Mouse (Mus musculus): ENCODE data around the gene Wdpcp. TPM values are rescaled to one million over a fixed set of nuclear protein-coding genes. Genes with fewer than 3 reads are reported as not detected.
A peak's percentile ranks its signal among the peaks of the same experiment; 100 is the strongest.

Wdpcp gene
- polyA plus RNA-seq, 1 experiment from 2014 or later = 13.9 TPM

GRCm38 (mm10) chr11:21581472-21581871 lies 9.4 kb downstream of the Wdpcp start:
- Histone ChIP-seq H3K4me1 (replicated peaks) (no peaks in the 10 kb centered on the region), H3K27ac (no peak overlapping the region), H3K4me3 (no peak overlapping the region), H3K27me3 (ENCODE audit: insufficient read depth, poor library complexity, severe bottlenecking) (no peaks in the 10 kb centered on the region), H3K36me3 (no peaks in the 10 kb centered on the region), H3K9me3 (no peaks in the 10 kb centered on the region)
- 80% methylated on average over 7 of the region's 7 CpGs for WGBS
- no peak for DNase-seq (ENCODE audit: low spot score)

- whole genome bisulfite sequencing = 50% methylated on average over 1 of the region's 1 CpGs
- Histone ChIP-seq H3K27ac (no peak overlapping the region), H3K36me3 (no peaks in the 10 kb centered on the region), H3K4me3 (no peak overlapping the region), H3K9me3 (no peaks in the 10 kb centered on the region), H3K27me3 (ENCODE audit: insufficient read depth, poor library complexity, severe bottlenecking) (no peaks in the 10 kb centered on the region), H3K4me1 (replicated peaks) (no peaks in the 10 kb centered on the region)
- DNase-seq (ENCODE audit: low spot score) = no peak
Measured at GRCm38 (mm10) chr11:21583286-21583685, 11.3 kb downstream of the Wdpcp start.

DNA sequence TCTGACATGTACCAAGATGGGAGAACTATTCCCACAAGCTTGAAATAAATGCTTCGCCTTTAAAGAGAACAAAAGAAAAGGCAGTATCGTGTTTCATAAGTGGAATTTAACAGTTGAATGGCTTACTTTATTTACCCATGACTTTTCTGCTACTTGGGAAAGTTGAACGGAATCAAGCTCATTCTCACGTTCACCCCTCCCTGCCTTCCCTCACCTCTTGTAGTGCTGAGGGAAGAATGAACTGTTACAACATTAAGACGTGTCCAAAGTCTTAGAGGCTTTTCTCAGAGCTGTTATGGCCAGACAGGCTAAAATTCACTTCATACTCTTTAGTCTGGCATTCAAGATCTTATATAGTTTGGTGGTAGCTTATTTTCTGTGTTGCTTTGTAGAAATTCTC lies 30.5 kb downstream of the Wdpcp start:
- no peak overlapping the region for H3K27ac ChIP-seq
- H3K9me3 ChIP-seq = no peaks in the 10 kb centered on the region
- no peak for DNase-seq (ENCODE audit: low spot score)
- 70% methylated on average over 5 of the region's 5 CpGs for WGBS
- H3K36me3 ChIP-seq = no peaks in the 10 kb centered on the region
- H3K4me1 ChIP-seq (replicated peaks) = no peaks in the 10 kb centered on the region
- H3K4me3 ChIP-seq = no peak overlapping the region
- no peaks in the 10 kb centered on the region for H3K27me3 ChIP-seq (ENCODE audit: insufficient read depth, poor library complexity, severe bottlenecking)

DNA sequence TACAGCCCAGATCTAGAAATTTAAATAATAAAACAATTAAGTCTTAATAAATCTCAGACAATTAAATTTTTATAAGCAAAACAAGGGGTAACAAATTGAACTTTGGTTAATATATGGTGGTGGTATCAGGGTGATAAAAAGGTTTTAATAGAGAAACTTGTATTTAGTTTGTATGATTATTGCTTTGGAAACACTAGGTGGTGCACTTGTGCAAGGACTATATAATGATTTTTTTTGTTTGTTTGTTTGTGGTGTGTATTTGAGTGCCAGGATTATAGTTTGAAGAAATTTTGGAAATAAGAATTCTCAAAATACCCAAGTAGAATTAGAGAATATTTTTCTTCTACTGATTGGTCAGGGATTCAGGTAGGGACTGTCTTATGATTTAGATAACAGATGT lies 43.9 kb downstream of the Wdpcp start:
- Histone ChIP-seq H3K9me3 (no peaks in the 10 kb centered on the region), H3K4me1 (replicated peaks) (no peaks in the 10 kb centered on the region), H3K4me3 (no peak overlapping the region), H3K36me3 (no peaks in the 10 kb centered on the region), H3K27ac (no peak overlapping the region), H3K27me3 (ENCODE audit: insufficient read depth, poor library complexity, severe bottlenecking) (no peaks in the 10 kb centered on the region)
- no peak for DNase-seq (ENCODE audit: low spot score)

GRCm38 (mm10) chr11:21634171-21634907 lies 62.3 kb downstream of the Wdpcp start:
- 60% methylated on average over 9 of the region's 9 CpGs for WGBS
- Histone ChIP-seq H3K27me3 (ENCODE audit: insufficient read depth, poor library complexity, severe bottlenecking) (no peaks in the 10 kb centered on the region), H3K9me3 (peaks cover 3% of the 10 kb centered on the region; the same call in 1 of the 2 replicates), H3K4me1 (replicated peaks) (no peaks in the 10 kb centered on the region), H3K4me3 (no peak overlapping the region; the same call in 1 of the 2 replicates), H3K27ac (no peak overlapping the region), H3K36me3 (no peaks in the 10 kb centered on the region)
- no peak for DNase-seq (ENCODE audit: low spot score)

- Histone ChIP-seq H3K9me3 (peaks cover 3% of the 10 kb centered on the region; the same call in 1 of the 2 replicates), H3K4me1 (replicated peaks) (no peaks in the 10 kb centered on the region), H3K27me3 (ENCODE audit: insufficient read depth, poor library complexity, severe bottlenecking) (no peaks in the 10 kb centered on the region), H3K27ac (no peak overlapping the region), H3K36me3 (no peaks in the 10 kb centered on the region), H3K4me3 (no peak overlapping the region)
- WGBS = 64% methylated on average over 5 of the region's 5 CpGs
- DNase-seq (ENCODE audit: low spot score) = peak; percentile 14
Measured at GRCm38 (mm10) chr11:21638341-21638740, 66.3 kb downstream of the Wdpcp start.

DNA sequence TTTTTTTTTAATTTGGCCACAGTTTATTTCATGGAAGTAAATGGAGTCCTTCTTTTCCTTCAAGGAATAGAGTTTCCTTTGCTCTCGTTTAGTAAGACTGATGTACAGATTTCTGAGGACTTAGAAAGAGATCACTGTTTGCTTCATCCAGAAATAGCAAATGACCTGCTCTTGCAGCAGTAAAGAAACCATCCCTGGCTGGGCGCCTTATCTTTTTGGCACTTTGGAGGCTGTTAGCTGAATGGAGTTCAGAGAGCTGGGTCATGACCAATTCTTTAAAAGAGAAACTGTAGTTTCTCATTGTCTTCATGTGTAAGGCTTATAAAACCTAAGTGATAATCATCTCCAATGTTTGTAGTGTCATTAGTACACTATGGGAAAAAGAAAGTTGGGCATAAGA lies 67.5 kb downstream of the Wdpcp start:
- whole genome bisulfite sequencing = 73% methylated on average over 2 of the region's 2 CpGs
- Histone ChIP-seq H3K27me3 (ENCODE audit: insufficient read depth, poor library complexity, severe bottlenecking) (no peaks in the 10 kb centered on the region), H3K9me3 (no peaks in the 10 kb centered on the region), H3K4me3 (no peak overlapping the region), H3K36me3 (no peaks in the 10 kb centered on the region), H3K4me1 (replicated peaks) (no peaks in the 10 kb centered on the region), H3K27ac (no peak overlapping the region)
- DNase-seq (ENCODE audit: low spot score) = no peak

DNA sequence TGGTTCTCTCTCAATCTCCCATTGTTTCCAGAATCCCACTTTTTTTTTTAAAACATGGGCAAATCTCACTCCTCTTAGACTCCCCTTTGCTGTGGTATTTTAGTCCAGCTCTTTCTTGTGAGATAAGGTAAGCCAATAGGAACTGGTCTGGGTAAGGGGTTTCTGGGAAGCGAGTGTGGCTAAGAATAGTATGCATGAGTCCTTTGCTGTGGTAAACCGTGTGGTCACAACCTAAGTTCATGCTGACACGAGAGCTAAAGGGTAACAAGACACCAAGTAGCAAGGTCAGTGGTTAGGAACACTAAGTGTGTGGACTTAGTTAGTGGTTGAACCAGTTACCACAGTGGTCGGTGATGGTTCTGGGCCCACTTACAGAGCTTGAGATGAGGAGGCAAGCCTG lies 72.2 kb downstream of the Wdpcp start:
- Histone ChIP-seq H3K4me1 (replicated peaks) (no peaks in the 10 kb centered on the region), H3K9me3 (no peaks in the 10 kb centered on the region), H3K4me3 (no peak overlapping the region), H3K36me3 (no peaks in the 10 kb centered on the region), H3K27ac (no peak overlapping the region), H3K27me3 (ENCODE audit: insufficient read depth, poor library complexity, severe bottlenecking) (no peaks in the 10 kb centered on the region)
- WGBS = 76% methylated on average over 4 of the region's 4 CpGs
- DNase-seq (ENCODE audit: low spot score) = no peak

DNA sequence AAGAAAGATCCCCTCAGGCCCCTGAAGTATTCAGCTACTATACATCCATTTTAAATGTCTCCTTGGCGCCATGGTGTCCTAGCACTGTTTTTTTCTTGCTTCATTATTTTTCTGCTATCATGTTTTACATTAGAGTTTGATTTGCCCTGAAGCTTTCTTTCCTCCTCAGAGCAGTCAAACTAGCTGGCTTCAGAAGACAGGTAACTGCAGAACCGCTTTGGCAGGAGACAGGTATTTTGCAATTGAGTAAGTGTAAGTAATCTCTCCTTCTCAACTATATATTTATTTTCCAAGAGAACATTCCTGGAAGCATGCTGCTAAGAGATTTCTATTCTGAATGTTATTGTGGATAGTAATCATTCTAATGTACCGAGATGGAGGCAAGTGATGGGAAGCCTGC lies 74.1 kb downstream of the Wdpcp start:
- Histone ChIP-seq H3K36me3 (no peaks in the 10 kb centered on the region), H3K4me1 (replicated peaks) (no peaks in the 10 kb centered on the region)
- 92% methylated on average over 3 of the region's 3 CpGs for WGBS

DNA sequence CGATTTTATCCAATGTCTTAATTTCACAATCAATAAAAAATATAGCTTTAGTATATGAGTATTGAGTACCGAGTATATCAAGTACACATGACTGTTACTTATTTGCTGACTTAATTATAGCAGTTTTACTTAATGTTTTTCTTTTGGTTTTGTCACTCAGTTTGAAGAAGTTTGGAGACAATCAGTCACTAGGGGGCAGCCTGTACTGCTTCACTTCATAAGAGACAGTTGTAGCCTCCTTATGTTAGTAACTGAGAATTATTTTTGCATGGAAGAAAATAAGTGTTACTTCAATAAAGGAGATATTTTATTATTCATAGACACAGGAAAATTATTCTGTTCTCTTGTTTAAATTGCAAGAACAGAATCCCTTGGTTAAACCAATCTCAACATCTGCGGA lies 87.0 kb downstream of the Wdpcp start:
- DNase-seq (ENCODE audit: low spot score) = no peak
- H3K36me3 ChIP-seq = no peaks in the 10 kb centered on the region
- H3K27me3 ChIP-seq (ENCODE audit: insufficient read depth, poor library complexity, severe bottlenecking) = no peaks in the 10 kb centered on the region
- 69% methylated on average over 3 of the region's 3 CpGs for WGBS
- H3K4me3 ChIP-seq = no peak overlapping the region
- no peak overlapping the region for H3K27ac ChIP-seq
- no peaks in the 10 kb centered on the region for H3K4me1 ChIP-seq (replicated peaks)
- H3K9me3 ChIP-seq = no peaks in the 10 kb centered on the region

More for the DNA sequence above, 74.1 kb downstream of the Wdpcp start:
- no peak overlapping the region for H3K27ac ChIP-seq
- H3K9me3 ChIP-seq = no peaks in the 10 kb centered on the region
- DNase-seq (ENCODE audit: low spot score) = no peak
- H3K27me3 ChIP-seq (ENCODE audit: insufficient read depth, poor library complexity, severe bottlenecking) = no peaks in the 10 kb centered on the region
- no peak overlapping the region for H3K4me3 ChIP-seq

DNA sequence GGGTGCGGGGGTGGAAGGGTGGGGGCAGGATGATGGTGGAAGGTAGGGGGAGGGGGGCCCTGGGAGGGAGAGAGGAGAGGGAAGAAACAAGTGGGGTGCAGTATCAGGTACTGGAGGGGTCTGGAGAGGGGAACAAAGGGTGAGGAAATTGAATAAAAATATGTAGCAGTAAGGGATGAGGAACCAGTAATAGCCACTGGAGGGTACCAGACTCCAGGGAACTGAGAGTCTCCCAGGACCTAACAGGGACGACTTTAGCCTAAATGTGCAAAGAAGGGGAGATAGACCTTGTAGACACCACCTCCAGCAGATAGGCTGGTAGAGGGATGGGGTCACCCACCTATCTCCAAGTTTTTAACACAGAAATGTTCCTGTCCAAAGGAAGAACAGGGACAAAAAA lies 105.0 kb downstream of the Wdpcp start:
- WGBS = 71% methylated on average over 2 of the region's 2 CpGs
- Histone ChIP-seq H3K36me3 (no peaks in the 10 kb centered on the region), H3K4me3 (no peak overlapping the region), H3K4me1 (replicated peaks) (no peaks in the 10 kb centered on the region), H3K27me3 (ENCODE audit: insufficient read depth, poor library complexity, severe bottlenecking) (no peaks in the 10 kb centered on the region), H3K27ac (no peak overlapping the region), H3K9me3 (no peaks in the 10 kb centered on the region)
- no peak for DNase-seq (ENCODE audit: low spot score)

DNA sequence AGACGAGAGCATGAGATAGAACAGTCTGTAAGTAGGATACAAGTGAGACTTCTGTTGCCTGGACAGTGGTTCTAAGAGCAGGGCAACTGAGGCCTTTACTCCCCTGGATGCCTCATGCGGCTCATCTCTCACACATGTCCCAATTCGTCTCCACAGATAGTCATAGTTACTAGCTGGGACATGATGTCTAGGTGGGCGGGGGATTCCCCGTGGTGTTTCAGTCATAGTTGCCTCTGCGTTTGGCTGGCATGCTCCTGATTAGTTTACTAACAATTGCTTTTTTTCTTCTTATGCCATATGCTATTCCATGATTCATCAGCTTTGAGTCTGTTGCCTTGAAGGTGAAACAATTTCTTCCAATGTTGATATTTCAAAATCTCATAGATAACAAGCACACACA lies 116.4 kb downstream of the Wdpcp start:
- Histone ChIP-seq H3K4me3 (no peak overlapping the region), H3K4me1 (replicated peaks) (no peaks in the 10 kb centered on the region), H3K27ac (no peak overlapping the region), H3K9me3 (no peaks in the 10 kb centered on the region), H3K27me3 (ENCODE audit: insufficient read depth, poor library complexity, severe bottlenecking) (no peaks in the 10 kb centered on the region), H3K36me3 (no peaks in the 10 kb centered on the region)
- DNase-seq (ENCODE audit: low spot score) = no peak
- 88% methylated on average over 6 of the region's 6 CpGs for WGBS

- H3K27ac ChIP-seq = no peak overlapping the region
- H3K4me1 ChIP-seq (replicated peaks) = no peaks in the 10 kb centered on the region
- H3K4me3 ChIP-seq = no peak overlapping the region
- DNase-seq (ENCODE audit: low spot score) = no peak
- no peaks in the 10 kb centered on the region for H3K27me3 ChIP-seq (ENCODE audit: insufficient read depth, poor library complexity, severe bottlenecking)
- no peaks in the 10 kb centered on the region for H3K9me3 ChIP-seq
- no peaks in the 10 kb centered on the region for H3K36me3 ChIP-seq
- WGBS = 90% methylated on average over 2 of the region's 2 CpGs
Measured at GRCm38 (mm10) chr11:21690730-21691129, 118.7 kb downstream of the Wdpcp start.

DNA sequence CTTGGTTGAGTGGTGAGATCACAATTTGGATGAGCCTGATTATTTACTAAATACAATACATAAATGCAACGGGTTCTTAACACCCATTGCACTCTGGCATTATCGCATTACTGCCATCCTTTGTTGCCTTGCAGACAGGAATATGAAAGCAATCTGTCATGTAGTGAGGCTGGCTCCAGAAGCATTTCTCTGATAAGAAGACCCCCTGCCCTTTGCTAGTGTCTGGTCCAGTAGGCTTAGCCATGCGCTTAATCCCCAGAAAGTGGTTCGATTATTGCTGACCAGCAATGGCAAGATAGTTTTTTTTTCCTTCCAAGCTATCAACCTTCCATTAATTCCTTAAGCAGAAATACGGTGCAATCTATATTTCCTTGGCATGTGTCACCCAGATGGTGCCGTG lies 122.1 kb downstream of the Wdpcp start:
- Histone ChIP-seq H3K9me3 (no peaks in the 10 kb centered on the region), H3K4me3 (no peak overlapping the region), H3K27me3 (ENCODE audit: insufficient read depth, poor library complexity, severe bottlenecking) (no peaks in the 10 kb centered on the region), H3K36me3 (no peaks in the 10 kb centered on the region), H3K27ac (no peak overlapping the region), H3K4me1 (replicated peaks) (no peaks in the 10 kb centered on the region)
- DNase-seq (ENCODE audit: low spot score) = no peak
- WGBS = 90% methylated on average over 6 of the region's 6 CpGs

Measured in hindbrain, embryonic 10.5 days (tissue).